Mouse (Mus musculus) spleen, adult 2 months (tissue): ENCODE measurements around the gene Bmpr1a.

Experiments used
- CTCF ChIP-seq: fragments of 200-500 bp; IDR thresholded peaks from 2 replicates; pipeline ENCODE4 v1.5.1; 2011; ENCODE audit warnings: mild to moderate bottlenecking, inconsistent platforms; ENCODE audit not compliant: insufficient read depth, insufficient read length, insufficient replicate concordance; ENCODE audit errors: extremely low read depth
- POLR2A ChIP-seq: fragments of 200-500 bp; IDR thresholded peaks from 2 replicates; pipeline ENCODE4 v1.6.1; 2011; ENCODE audit warnings: low read depth, low read length, inconsistent platforms

GRCm38 (mm10) chr14:34397871-34398270 lies 105.3 kb downstream of the Bmpr1a start:
- TF ChIP-seq CTCF, result no peak
- TF ChIP-seq POLR2A, result no peak
